In genomic region chr4:34241060-34241571, GRCm38 (mm10) we compare ENCODE assay signal across 11 mouse cellular contexts.
DNase-seq lines count a peak whose midpoint lies in the region; ATAC-seq and TF ChIP-seq lines count a peak whose summit lies in the region.
"Had no signal": no experiment of that assay in that cellular context is flagged by ENCODE, and none has a peak within 500 bp of the region (broad histone marks: within the 10 kb centered on the region; RNA-seq: fewer than 3 reads in every experiment).

No protein-coding gene starts in this region.

- peaks cover 8% of the 10 kb centered on the region for H3K4me1 ChIP-seq in neural tube, embryonic 12.5 days
- no peaks in the 10 kb centered on the region; the same call in 1 of the 2 replicates for H3K4me1 ChIP-seq in hindbrain, postnatal 0 days (ENCODE audit: insufficient read depth, low read length)
- H3K4me1 ChIP-seq in neural tube, embryonic 13.5 days (replicated peaks), result peaks cover 17% of the 10 kb centered on the region
- H3K4me1 ChIP-seq in intestine, embryonic 16.5 days (ENCODE audit: control insufficient read depth, insufficient read depth, low read length), result no peaks in the 10 kb centered on the region
- H3K4me1 ChIP-seq: heart, embryonic 15.5 days had no signal

- TF ChIP-seq CTCF in hindbrain, postnatal 0 days (IDR thresholded peaks at IDR 0.05; ENCODE audit: low read depth), result no peak

- peak; percentile 64 for ATAC-seq in frontal cortex, adult (ENCODE audit: low TSS enrichment)
- peak; percentile 65 for ATAC-seq in neural tube, embryonic 12.5 days (ENCODE audit: low FRiP score, low read depth)
- ATAC-seq in hindbrain, postnatal 0 days, result peak; percentile 47
- peak; percentile 82 for ATAC-seq in neural tube, embryonic 13.5 days (ENCODE audit: low read depth)
- no peak for ATAC-seq in intestine, embryonic 16.5 days
- ATAC-seq: intestine, embryonic 15.5 days had no signal

- H3K4me3 ChIP-seq in neural tube, embryonic 12.5 days, result no peak overlapping the region
- H3K4me3 ChIP-seq in hindbrain, postnatal 0 days (ENCODE audit: low read length), result no peak overlapping the region
- no peak overlapping the region for H3K4me3 ChIP-seq in neural tube, embryonic 13.5 days
- H3K4me3 ChIP-seq in intestine, embryonic 16.5 days (ENCODE audit: low read length), result no peak overlapping the region
- H3K4me3 ChIP-seq: heart, embryonic 15.5 days; intestine, embryonic 15.5 days had no signal

- WGBS in neural tube, embryonic 12.5 days, result 61% methylated on average over 7 of the region's 7 CpGs
- 45% methylated on average over 7 of the region's 7 CpGs for WGBS in hindbrain, postnatal 0 days
- 41% methylated on average over 7 of the region's 7 CpGs for WGBS in neural tube, embryonic 13.5 days
- 48% methylated on average over 7 of the region's 7 CpGs for WGBS in intestine, embryonic 16.5 days

- H3K9ac ChIP-seq in neural tube, embryonic 12.5 days, result no peak overlapping the region
- no peak overlapping the region for H3K9ac ChIP-seq in hindbrain, postnatal 0 days (replicated peaks; ENCODE audit: low read length)
- no peak overlapping the region for H3K9ac ChIP-seq in neural tube, embryonic 13.5 days
- H3K9ac ChIP-seq in intestine, embryonic 16.5 days (ENCODE audit: low read depth, low read length), result no peak overlapping the region
- H3K9ac ChIP-seq: heart, embryonic 15.5 days; intestine, embryonic 15.5 days; liver, embryonic 14.5 days had no signal

- no peak overlapping the region for H3K4me2 ChIP-seq in neural tube, embryonic 12.5 days (replicated peaks)
- H3K4me2 ChIP-seq in hindbrain, postnatal 0 days (ENCODE audit: low read depth, low read length), result peak overlapping the region; percentile 14; the same call in 1 of the 2 replicates
- H3K4me2 ChIP-seq in neural tube, embryonic 13.5 days, result peak overlapping the region; percentile 34
- no peak overlapping the region for H3K4me2 ChIP-seq in intestine, embryonic 16.5 days (ENCODE audit: low read depth, low read length)
- H3K4me2 ChIP-seq: heart, embryonic 15.5 days; intestine, embryonic 15.5 days had no signal

- DNase-seq in frontal cortex, postnatal 10 days (ENCODE audit: low spot score in 2 of 2), result no peak
- no peak for DNase-seq in neural tube, embryonic 10.5 days (ENCODE audit: extremely low spot score, low spot score)
- peak; percentile 37 for DNase-seq in hindbrain, postnatal 0 days (ENCODE audit: low spot score)
- DNase-seq in gastrocnemius, postnatal 25 days, result no peak

- H3K36me3 ChIP-seq in neural tube, embryonic 12.5 days, result no peaks in the 10 kb centered on the region
- no peaks in the 10 kb centered on the region for H3K36me3 ChIP-seq in hindbrain, postnatal 0 days (ENCODE audit: insufficient read depth, low read length)
- no peaks in the 10 kb centered on the region for H3K36me3 ChIP-seq in neural tube, embryonic 13.5 days
- no peaks in the 10 kb centered on the region for H3K36me3 ChIP-seq in intestine, embryonic 16.5 days (ENCODE audit: control insufficient read depth, insufficient read depth, low read length)
- H3K36me3 ChIP-seq: heart, embryonic 15.5 days; intestine, embryonic 15.5 days had no signal

- no peak overlapping the region for H3K27ac ChIP-seq in neural tube, embryonic 12.5 days
- no peak overlapping the region for H3K27ac ChIP-seq in hindbrain, postnatal 0 days
- H3K27ac ChIP-seq in neural tube, embryonic 13.5 days (replicated peaks), result 0 out of 2 replicates have a peak overlapping the region, but pooled peaks have one; percentile 13
- H3K27ac ChIP-seq in intestine, embryonic 16.5 days (ENCODE audit: low read length), result no peak overlapping the region
- H3K27ac ChIP-seq: heart, embryonic 15.5 days; intestine, embryonic 15.5 days; liver, embryonic 14.5 days had no signal

- H3K9me3 ChIP-seq in neural tube, embryonic 12.5 days, result no peaks in the 10 kb centered on the region
- no peaks in the 10 kb centered on the region for H3K9me3 ChIP-seq in hindbrain, postnatal 0 days (ENCODE audit: low read length)
- no peaks in the 10 kb centered on the region for H3K9me3 ChIP-seq in neural tube, embryonic 13.5 days
- H3K9me3 ChIP-seq in intestine, embryonic 16.5 days (ENCODE audit: control insufficient read depth, low read length), result no peaks in the 10 kb centered on the region
- H3K9me3 ChIP-seq: heart, embryonic 15.5 days; intestine, embryonic 15.5 days had no signal

- no peaks in the 10 kb centered on the region for H3K27me3 ChIP-seq in neural tube, embryonic 12.5 days (replicated peaks)
- H3K27me3 ChIP-seq in hindbrain, postnatal 0 days (ENCODE audit: insufficient read depth, low read length), result no peaks in the 10 kb centered on the region
- H3K27me3 ChIP-seq in neural tube, embryonic 13.5 days, result no peaks in the 10 kb centered on the region
- no peaks in the 10 kb centered on the region for H3K27me3 ChIP-seq in intestine, embryonic 16.5 days (replicated peaks; ENCODE audit: control insufficient read depth, insufficient read depth, low read length)
- H3K27me3 ChIP-seq: intestine, embryonic 15.5 days had no signal

Comparison
In these comparisons a context has a peak if more than half of its experiments do, and no peak if none do; other contexts are left out.
1. H3K4me2 ChIP-seq: peak in hindbrain, postnatal 0 days (single experiment) and neural tube, embryonic 13.5 days (single experiment); none in neural tube, embryonic 12.5 days (single experiment) and intestine, embryonic 16.5 days (single experiment).